Mouse (Mus musculus) forebrain, embryonic 16.5 days (tissue): ENCODE data around the gene Nubp1. TPM values are rescaled to one million over a fixed set of nuclear protein-coding genes. Genes with fewer than 3 reads are reported as not detected.

Experiments
- ATAC-seq: fragments of 200-750 bp; cut with Nextera tagmentation; 2 replicates; pipeline ENCODE4 v1.8.0; 2017; ENCODE audit warnings: mild to moderate bottlenecking, moderate library complexity
- H3K27ac ChIP-seq: fragments of 300-500 bp; sonication (generic); 2 replicates; pipeline ENCODE4 v1.5.1; 2014; ENCODE audit warnings: low read length, control low read depth
- H3K27me3 ChIP-seq: fragments of 300-500 bp; sonication (generic); replicated peaks from 2 replicates; pipeline ENCODE4 v1.6.1; 2014; ENCODE audit warnings: low read length; ENCODE audit not compliant: control insufficient read depth, insufficient read depth
- H3K36me3 ChIP-seq: fragments of 300-500 bp; sonication (generic); 2 replicates; pipeline ENCODE4 v1.6.1; 2014; ENCODE audit not compliant: control insufficient read depth, insufficient read depth
- H3K4me1 ChIP-seq: fragments of 300-500 bp; sonication (generic); replicated peaks from 2 replicates; pipeline ENCODE4 v1.6.1; 2014; ENCODE audit warnings: low read length; ENCODE audit not compliant: control insufficient read depth, insufficient read depth
- H3K4me2 ChIP-seq: fragments of 300-500 bp; sonication (generic); 2 replicates; pipeline ENCODE4 v1.6.1; 2014; ENCODE audit warnings: mild to moderate bottlenecking, low read length, control low read depth
- H3K4me3 ChIP-seq: fragments of 300-500 bp; sonication (generic); replicated peaks from 2 replicates; pipeline ENCODE4 v1.5.1; 2014; ENCODE audit warnings: mild to moderate bottlenecking, low read length, control low read depth
- H3K9ac ChIP-seq: fragments of 300-500 bp; sonication (generic); replicated peaks from 2 replicates; pipeline ENCODE4 v1.6.1; 2014; ENCODE audit warnings: low read depth, low read length, control low read depth
- H3K9me3 ChIP-seq: fragments of 300-500 bp; sonication (generic); 2 replicates; pipeline ENCODE4 v1.6.1; 2016; ENCODE audit warnings: low read length; ENCODE audit not compliant: control insufficient read depth
- WGBS: fragments of 180-500 bp; shearing (Covaris S2); extraction: QIAGEN DNeasy Blood & Tissue Kit; methylation state at CpG from one replicate; pipeline ENCODE4 v1.1.7; 2014; 5-methylcytosine and 5-hydroxymethylcytosine counted together
- polyA plus RNA-seq: library from polyadenylated mRNA; unstranded; fragments of >200 nt; fragmentation: Nextera tagmentation; extraction: Ambion mirVana; gene quantifications from 2 replicates; pipeline ENCODE4 v1.2.1, GENCODE M21; 2015

Gene Nubp1
- polyA plus RNA-seq, 1 experiment from 2014 or later, result 47.7 TPM

- no peak overlapping the region for H3K9ac ChIP-seq
- no peak overlapping the region for H3K4me2 ChIP-seq
- H3K4me3 ChIP-seq, result no peak overlapping the region
- no peaks in the 10 kb centered on the region for H3K36me3 ChIP-seq
- H3K4me1 ChIP-seq, result peaks cover 8% of the 10 kb centered on the region
- no peaks in the 10 kb centered on the region for H3K27me3 ChIP-seq
- ATAC-seq, result no peak
- H3K27ac ChIP-seq, result no peak overlapping the region
- no peaks in the 10 kb centered on the region for H3K9me3 ChIP-seq
- WGBS, result 60% methylated on average over 1 of the region's 1 CpGs
Observed at GRCm38 (mm10) chr16:10377286-10377685, 34.5 kb upstream of the Nubp1 start.

- H3K27ac ChIP-seq, result no peak overlapping the region
- H3K4me1 ChIP-seq, result peaks cover 5% of the 10 kb centered on the region
- H3K27me3 ChIP-seq, result no peaks in the 10 kb centered on the region
- ATAC-seq, result 0 out of 2 replicates have a peak, but pooled peaks have one; percentile 36
- H3K4me2 ChIP-seq, result no peak overlapping the region
- H3K9me3 ChIP-seq, result no peaks in the 10 kb centered on the region
- H3K9ac ChIP-seq, result no peak overlapping the region
- no peaks in the 10 kb centered on the region for H3K36me3 ChIP-seq
- 64% methylated on average over 2 of the region's 2 CpGs for WGBS
- no peak overlapping the region for H3K4me3 ChIP-seq
Observed at GRCm38 (mm10) chr16:10379531-10379930, 32.2 kb upstream of the Nubp1 start.

- Histone ChIP-seq H3K9me3 (no peaks in the 10 kb centered on the region), H3K27me3 (no peaks in the 10 kb centered on the region), H3K36me3 (no peaks in the 10 kb centered on the region), H3K9ac (no peak overlapping the region), H3K4me1 (no peaks in the 10 kb centered on the region), H3K27ac (no peak overlapping the region), H3K4me3 (no peak overlapping the region), H3K4me2 (0 out of 2 replicates have a peak overlapping the region, but pooled peaks have one; percentile 9)
- WGBS, result 28% methylated on average over 8 of the region's 8 CpGs
- ATAC-seq, result no peak
Observed at GRCm38 (mm10) chr16:10384060-10384497, 27.7 kb upstream of the Nubp1 start.

GRCm38 (mm10) chr16:10384544-10384943, 27.2 kb upstream of the Nubp1 start:
- H3K27me3 ChIP-seq, result no peaks in the 10 kb centered on the region
- H3K9ac ChIP-seq, result no peak overlapping the region
- H3K36me3 ChIP-seq, result no peaks in the 10 kb centered on the region
- H3K27ac ChIP-seq, result no peak overlapping the region
- no peak overlapping the region for H3K4me2 ChIP-seq
- no peak overlapping the region for H3K4me3 ChIP-seq
- ATAC-seq, result no peak
- 63% methylated on average over 3 of the region's 3 CpGs for WGBS
- no peaks in the 10 kb centered on the region for H3K9me3 ChIP-seq
- H3K4me1 ChIP-seq, result no peaks in the 10 kb centered on the region

GRCm38 (mm10) chr16:10385261-10385660, 26.5 kb upstream of the Nubp1 start:
- 73% methylated on average over 12 of the region's 12 CpGs for WGBS
- Histone ChIP-seq H3K9me3 (no peaks in the 10 kb centered on the region), H3K4me3 (no peak overlapping the region), H3K27ac (no peak overlapping the region), H3K4me1 (no peaks in the 10 kb centered on the region), H3K9ac (no peak overlapping the region), H3K27me3 (no peaks in the 10 kb centered on the region), H3K36me3 (no peaks in the 10 kb centered on the region), H3K4me2 (no peak overlapping the region)
- no peak for ATAC-seq

- H3K27ac ChIP-seq, result no peak overlapping the region
- H3K4me3 ChIP-seq, result no peak overlapping the region
- H3K36me3 ChIP-seq, result no peaks in the 10 kb centered on the region
- no peak overlapping the region for H3K9ac ChIP-seq
- H3K4me1 ChIP-seq, result no peaks in the 10 kb centered on the region
- no peak overlapping the region for H3K4me2 ChIP-seq
- ATAC-seq, result no peak
- no peaks in the 10 kb centered on the region for H3K9me3 ChIP-seq
- WGBS, result 90% methylated on average over 6 of the region's 6 CpGs
- no peaks in the 10 kb centered on the region for H3K27me3 ChIP-seq
Observed at GRCm38 (mm10) chr16:10388634-10389365, 22.9 kb upstream of the Nubp1 start.

GRCm38 (mm10) chr16:10392587-10392986, 19.2 kb upstream of the Nubp1 start:
- no peak for ATAC-seq
- no peak overlapping the region for H3K4me3 ChIP-seq
- WGBS, result 88% methylated on average over 9 of the region's 9 CpGs

GRCm38 (mm10) chr16:10394699-10395540, 16.8 kb upstream of the Nubp1 start, which contains the start of gene Tekt5:
Gene Tekt5 (minus strand): TSS chr16:10395490.
- Histone ChIP-seq H3K27ac (no peak within 1 kb of the TSS), H3K9me3 (no peaks in the 10 kb centered on the region), H3K4me3 (peak within 1 kb of the TSS; percentile 28), H3K4me1 (peaks cover 7% of the 10 kb centered on the region), H3K27me3 (no peaks in the 10 kb centered on the region), H3K4me2 (peak within 1 kb of the TSS; percentile 51), H3K36me3 (no peaks in the 10 kb centered on the region), H3K9ac (peak within 1 kb of the TSS; percentile 36)
- ATAC-seq, result peak; percentile 49; the same call in 1 of the 2 replicates
- 7% methylated on average over 37 of the region's 37 CpGs for WGBS

More at GRCm38 (mm10) chr16:10392587-10392986, 19.2 kb upstream of the Nubp1 start:
- Histone ChIP-seq H3K27me3 (no peaks in the 10 kb centered on the region), H3K36me3 (no peaks in the 10 kb centered on the region), H3K9ac (no peak overlapping the region), H3K27ac (no peak overlapping the region), H3K4me1 (peaks cover 7% of the 10 kb centered on the region), H3K9me3 (no peaks in the 10 kb centered on the region), H3K4me2 (no peak overlapping the region)

- Histone ChIP-seq H3K4me2 (no peak overlapping the region), H3K27me3 (no peaks in the 10 kb centered on the region), H3K36me3 (no peaks in the 10 kb centered on the region), H3K9me3 (no peaks in the 10 kb centered on the region), H3K4me1 (peaks cover 7% of the 10 kb centered on the region), H3K9ac (no peak overlapping the region), H3K4me3 (no peak overlapping the region), H3K27ac (no peak overlapping the region)
- WGBS, result 78% methylated on average over 5 of the region's 5 CpGs
- no peak for ATAC-seq
Observed at GRCm38 (mm10) chr16:10398755-10399154, 13.0 kb upstream of the Nubp1 start.
